Mouse (Mus musculus): ENCODE measurements at regions not wholly inside any gene's neighbourhood (a gene's known extent, or its start where the extent isn't known, plus 50 kb on each side); places are given as distances from the start of the nearest gene placed in this dataset.

DNA sequence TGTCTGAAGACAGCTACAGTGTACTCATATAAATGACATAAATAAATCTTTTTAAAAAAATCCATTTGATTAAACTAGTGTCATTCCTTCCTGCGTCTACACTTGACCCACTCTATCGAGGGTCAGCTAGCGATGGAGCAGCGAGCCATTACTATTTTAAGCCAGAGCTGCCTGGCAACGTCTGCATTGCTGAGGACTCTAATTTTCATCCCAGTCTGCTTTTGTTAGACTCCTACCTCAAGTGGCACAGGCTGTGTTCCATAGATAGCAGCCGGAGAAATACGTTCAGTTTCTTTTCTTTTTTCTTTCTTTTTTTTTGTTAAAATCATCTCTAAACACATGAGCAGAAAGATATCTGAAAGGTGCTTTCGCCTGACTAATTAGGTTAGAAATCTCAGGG lies 211.5 kb downstream of the Dusp6 start:
- no peak for TF ChIP-seq CTCF (IDR thresholded peaks at IDR 0.05; ENCODE audit: low read depth, low read length)
- no peak for TF ChIP-seq TAL1 (conservative IDR thresholded peaks at IDR 0.05; ENCODE audit: low read depth, low read length)
- TF ChIP-seq POLR2AphosphoS5 (IDR thresholded peaks at IDR 0.05; ENCODE audit: insufficient replicate concordance, low read depth, low read length), result no peak
